Mouse (Mus musculus): ENCODE measurements around the gene Mtcl1. TPM values are rescaled to one million over a fixed set of nuclear protein-coding genes. Genes with fewer than 3 reads are reported as not detected.
"Not testable (repeated sequence)": the region's sequence is repeated elsewhere in the genome, so short reads cannot be mapped to it uniquely, and the experiment has no call there.

The Mtcl1 gene
- polyA plus RNA-seq, 1 experiment from 2014 or later = 10.4 TPM

GRCm38 (mm10) chr17:66447007-66447312 lies 2.6 kb downstream of the Mtcl1 start:
- H3K27me3 ChIP-seq = peaks cover 23% of the 10 kb centered on the region
- peak overlapping the region; percentile 98 for H3K4me2 ChIP-seq
- H3K27ac ChIP-seq = no peak overlapping the region
- H3K4me1 ChIP-seq = peaks cover 53% of the 10 kb centered on the region
- H3K9me3 ChIP-seq = no peaks in the 10 kb centered on the region
- H3K36me3 ChIP-seq = no peaks in the 10 kb centered on the region
- 44% methylated on average over 7 of the region's 7 CpGs for WGBS
- H3K4me3 ChIP-seq = peak overlapping the region; percentile 85
- peak overlapping the region; percentile 1; the same call in 1 of the 2 replicates for H3K9ac ChIP-seq
- ATAC-seq (ENCODE audit: borderline replicate concordance, extremely low read depth, low FRiP score, low TSS enrichment) = no peak

- H3K27me3 ChIP-seq = peaks cover 20% of the 10 kb centered on the region
- H3K4me1 ChIP-seq = peaks cover 51% of the 10 kb centered on the region
- H3K27ac ChIP-seq = no peak overlapping the region
- ATAC-seq (ENCODE audit: borderline replicate concordance, extremely low read depth, low FRiP score, low TSS enrichment) = no peak
- H3K4me2 ChIP-seq = peak overlapping the region; percentile 98
- no peaks in the 10 kb centered on the region for H3K36me3 ChIP-seq
- H3K9me3 ChIP-seq = no peaks in the 10 kb centered on the region
- H3K9ac ChIP-seq = peak overlapping the region; percentile 6
- 44% methylated on average over 7 of the region's 7 CpGs for WGBS
- peak overlapping the region; percentile 85 for H3K4me3 ChIP-seq
Observed at GRCm38 (mm10) chr17:66446196-66447006, 3.1 kb downstream of the Mtcl1 start.

- ATAC-seq (ENCODE audit: borderline replicate concordance, extremely low read depth, low FRiP score, low TSS enrichment) = no peak
- H3K27me3 ChIP-seq = peaks cover 8% of the 10 kb centered on the region
- no peak overlapping the region for H3K9ac ChIP-seq
- H3K4me2 ChIP-seq = no peak overlapping the region
- no peaks in the 10 kb centered on the region for H3K36me3 ChIP-seq
- H3K27ac ChIP-seq = 0 out of 2 replicates have a peak overlapping the region, but pooled peaks have one; percentile 29
- peaks cover 37% of the 10 kb centered on the region for H3K4me1 ChIP-seq
- 58% methylated on average over 9 of the region's 9 CpGs for WGBS
- no peaks in the 10 kb centered on the region for H3K9me3 ChIP-seq
- no peak overlapping the region for H3K4me3 ChIP-seq
Observed at GRCm38 (mm10) chr17:66444059-66444700, 5.4 kb downstream of the Mtcl1 start.

GRCm38 (mm10) chr17:66439888-66440287 lies 9.7 kb downstream of the Mtcl1 start:
- ATAC-seq (ENCODE audit: borderline replicate concordance, extremely low read depth, low FRiP score, low TSS enrichment) = no peak
- no peak overlapping the region for H3K9ac ChIP-seq
- peaks cover 7% of the 10 kb centered on the region; the same call in 1 of the 2 replicates for H3K36me3 ChIP-seq
- no peaks in the 10 kb centered on the region for H3K27me3 ChIP-seq
- H3K27ac ChIP-seq = no peak overlapping the region
- H3K4me2 ChIP-seq = no peak overlapping the region
- no peak overlapping the region for H3K4me3 ChIP-seq
- WGBS = 74% methylated on average over 8 of the region's 8 CpGs
- H3K9me3 ChIP-seq = no peaks in the 10 kb centered on the region
- H3K4me1 ChIP-seq = peaks cover 10% of the 10 kb centered on the region

GRCm38 (mm10) chr17:66439051-66439753 lies 10.3 kb downstream of the Mtcl1 start:
- ATAC-seq (ENCODE audit: borderline replicate concordance, extremely low read depth, low FRiP score, low TSS enrichment) = no peak
- no peaks in the 10 kb centered on the region for H3K9me3 ChIP-seq
- H3K4me1 ChIP-seq = peaks cover 7% of the 10 kb centered on the region
- H3K27ac ChIP-seq = no peak overlapping the region
- no peak overlapping the region for H3K9ac ChIP-seq
- 29% methylated on average over 11 of the region's 11 CpGs for WGBS
- H3K4me3 ChIP-seq = no peak overlapping the region
- H3K27me3 ChIP-seq = no peaks in the 10 kb centered on the region
- H3K36me3 ChIP-seq = peaks cover 7% of the 10 kb centered on the region; the same call in 1 of the 2 replicates
- no peak overlapping the region for H3K4me2 ChIP-seq

- Histone ChIP-seq H3K36me3 (peaks cover 7% of the 10 kb centered on the region; the same call in 1 of the 2 replicates), H3K4me1 (no peaks in the 10 kb centered on the region), H3K4me2 (no peak overlapping the region), H3K27me3 (no peaks in the 10 kb centered on the region), H3K4me3 (no peak overlapping the region), H3K27ac (no peak overlapping the region), H3K9me3 (no peaks in the 10 kb centered on the region), H3K9ac (no peak overlapping the region)
- no peak for ATAC-seq (ENCODE audit: borderline replicate concordance, extremely low read depth, low FRiP score, low TSS enrichment)
- WGBS = 79% methylated on average over 12 of the region's 12 CpGs
Observed at GRCm38 (mm10) chr17:66438137-66438536, 11.4 kb downstream of the Mtcl1 start.

GRCm38 (mm10) chr17:66436811-66437210 lies 12.7 kb downstream of the Mtcl1 start:
- Histone ChIP-seq H3K9ac (no peak overlapping the region), H3K9me3 (no peaks in the 10 kb centered on the region)
- 62% methylated on average over 8 of the region's 8 CpGs for WGBS

GRCm38 (mm10) chr17:66435982-66436381 lies 13.6 kb downstream of the Mtcl1 start:
- no peak for ATAC-seq (ENCODE audit: borderline replicate concordance, extremely low read depth, low FRiP score, low TSS enrichment)
- Histone ChIP-seq H3K27ac (no peak overlapping the region), H3K4me1 (no peaks in the 10 kb centered on the region), H3K4me3 (no peak overlapping the region), H3K9ac (no peak overlapping the region), H3K9me3 (no peaks in the 10 kb centered on the region), H3K4me2 (no peak overlapping the region), H3K27me3 (no peaks in the 10 kb centered on the region), H3K36me3 (peaks cover 7% of the 10 kb centered on the region; the same call in 1 of the 2 replicates)
- WGBS = 92% methylated on average over 15 of the region's 15 CpGs

More at GRCm38 (mm10) chr17:66436811-66437210, 12.7 kb downstream of the Mtcl1 start:
- H3K27ac ChIP-seq = no peak overlapping the region
- H3K4me1 ChIP-seq = no peaks in the 10 kb centered on the region
- no peak overlapping the region for H3K4me2 ChIP-seq
- no peaks in the 10 kb centered on the region for H3K27me3 ChIP-seq
- H3K4me3 ChIP-seq = no peak overlapping the region
- H3K36me3 ChIP-seq = peaks cover 7% of the 10 kb centered on the region; the same call in 1 of the 2 replicates
- no peak for ATAC-seq (ENCODE audit: borderline replicate concordance, extremely low read depth, low FRiP score, low TSS enrichment)

- 90% methylated on average over 14 of the region's 14 CpGs for WGBS
- no peak for ATAC-seq (ENCODE audit: borderline replicate concordance, extremely low read depth, low FRiP score, low TSS enrichment)
- H3K27me3 ChIP-seq = no peaks in the 10 kb centered on the region
Observed at GRCm38 (mm10) chr17:66435007-66435406, 14.5 kb downstream of the Mtcl1 start.

GRCm38 (mm10) chr17:66434566-66434965 lies 15.0 kb downstream of the Mtcl1 start:
- H3K27ac ChIP-seq = no peak overlapping the region
- no peaks in the 10 kb centered on the region for H3K9me3 ChIP-seq
- H3K27me3 ChIP-seq = no peaks in the 10 kb centered on the region
- peaks cover 7% of the 10 kb centered on the region; the same call in 1 of the 2 replicates for H3K36me3 ChIP-seq
- H3K4me1 ChIP-seq = no peaks in the 10 kb centered on the region
- H3K4me2 ChIP-seq = no peak overlapping the region
- no peak overlapping the region for H3K4me3 ChIP-seq
- WGBS = 89% methylated on average over 7 of the region's 7 CpGs
- ATAC-seq (ENCODE audit: borderline replicate concordance, extremely low read depth, low FRiP score, low TSS enrichment) = no peak
- H3K9ac ChIP-seq = no peak overlapping the region

More at GRCm38 (mm10) chr17:66435007-66435406, 14.5 kb downstream of the Mtcl1 start:
- H3K9me3 ChIP-seq = no peaks in the 10 kb centered on the region
- H3K4me2 ChIP-seq = no peak overlapping the region
- peaks cover 7% of the 10 kb centered on the region; the same call in 1 of the 2 replicates for H3K36me3 ChIP-seq
- no peaks in the 10 kb centered on the region for H3K4me1 ChIP-seq
- H3K27ac ChIP-seq = no peak overlapping the region
- no peak overlapping the region for H3K4me3 ChIP-seq
- H3K9ac ChIP-seq = no peak overlapping the region

- ATAC-seq (ENCODE audit: borderline replicate concordance, extremely low read depth, low FRiP score, low TSS enrichment); H3K36me3 ChIP-seq; H3K9me3 ChIP-seq; H3K4me1 ChIP-seq; H3K4me2 ChIP-seq; H3K27ac ChIP-seq; H3K9ac ChIP-seq; H3K4me3 ChIP-seq; H3K27me3 ChIP-seq: not testable (repeated sequence)
- WGBS = 91% methylated on average over 4 of the region's 4 CpGs
Observed at GRCm38 (mm10) chr17:66424601-66425000, 24.9 kb downstream of the Mtcl1 start.
